Comparison of ENCODE assay signal across 22 mouse cellular contexts in the genomic region with DNA sequence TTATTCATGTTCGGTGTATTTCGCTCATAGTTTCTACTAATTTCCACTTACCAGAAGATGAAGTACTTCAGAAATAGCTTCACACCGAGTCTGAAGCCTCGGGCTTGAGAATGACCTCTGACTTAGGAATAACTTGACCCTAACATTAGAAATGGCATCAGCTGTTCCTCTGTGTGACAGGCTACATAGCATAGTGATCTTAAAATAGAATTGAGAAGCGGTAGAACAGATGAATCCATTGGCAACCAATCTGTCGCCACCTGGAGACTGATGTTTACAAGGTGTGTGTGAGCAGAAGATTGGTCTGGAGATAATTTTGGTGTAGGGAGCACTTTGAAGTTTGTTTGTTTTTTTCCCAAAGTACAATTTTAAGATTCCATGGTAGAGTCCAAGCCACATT.
"Had no signal": no experiment of that assay in that cellular context is flagged by ENCODE, and none has a peak within 500 bp of the region (broad histone marks: within the 10 kb centered on the region; RNA-seq: fewer than 3 reads in every experiment).

No protein-coding gene starts in this region.

- H3K4me1 ChIP-seq: heart, embryonic 12.5 days; hindbrain, embryonic 10.5 days; hindbrain, embryonic 12.5 days; intestine, embryonic 15.5 days; limb, embryonic 10.5 days; limb, embryonic 12.5 days; liver, embryonic 13.5 days had no signal

- DNase-seq: gastrocnemius, postnatal 10 days; heart, postnatal 10 days; heart, postnatal 4 days; kidney, adult 18-20 months; kidney, adult 8-10 months; kidney, postnatal 10 days; kidney, postnatal 25 days; kidney, postnatal 4 days; liver; liver, embryonic 13.5 days had no signal

- H3K36me3 ChIP-seq: heart, embryonic 10.5 days; heart, embryonic 12.5 days; hindbrain, embryonic 10.5 days; hindbrain, embryonic 12.5 days; intestine, embryonic 15.5 days; limb, embryonic 10.5 days; limb, embryonic 12.5 days; liver, embryonic 13.5 days; liver, embryonic 15.5 days had no signal

- H3K4me2 ChIP-seq: heart, embryonic 12.5 days; hindbrain, embryonic 12.5 days; hindbrain, embryonic 14.5 days; intestine, embryonic 15.5 days; limb, embryonic 12.5 days; liver, embryonic 11.5 days; liver, embryonic 13.5 days; liver, embryonic 15.5 days had no signal

- H3K4me3 ChIP-seq: heart, embryonic 10.5 days; heart, embryonic 12.5 days; hindbrain, embryonic 10.5 days; hindbrain, embryonic 12.5 days; intestine, embryonic 15.5 days; layer of hippocampus, adult 2 months; left cerebral cortex, adult 2 months; limb, embryonic 10.5 days; limb, embryonic 12.5 days; liver, embryonic 13.5 days; liver, embryonic 15.5 days had no signal

- H3K27ac ChIP-seq: hindbrain, embryonic 10.5 days; hindbrain, embryonic 12.5 days; hindbrain, embryonic 14.5 days; intestine, embryonic 15.5 days; layer of hippocampus, adult 2 months; left cerebral cortex, adult 2 months; limb, embryonic 10.5 days; limb, embryonic 12.5 days; liver, embryonic 13.5 days; liver, embryonic 15.5 days had no signal

- H3K9ac ChIP-seq: heart, embryonic 12.5 days; hindbrain, embryonic 12.5 days; hindbrain, embryonic 14.5 days; intestine, embryonic 15.5 days; limb, embryonic 12.5 days; liver, embryonic 13.5 days; liver, embryonic 15.5 days had no signal

- H3K27me3 ChIP-seq: heart, embryonic 12.5 days; hindbrain, embryonic 12.5 days; intestine, embryonic 15.5 days; limb, embryonic 12.5 days; liver, embryonic 13.5 days; liver, embryonic 15.5 days had no signal
